8 mouse cellular contexts compared by ENCODE assay signal in the genomic region with DNA sequence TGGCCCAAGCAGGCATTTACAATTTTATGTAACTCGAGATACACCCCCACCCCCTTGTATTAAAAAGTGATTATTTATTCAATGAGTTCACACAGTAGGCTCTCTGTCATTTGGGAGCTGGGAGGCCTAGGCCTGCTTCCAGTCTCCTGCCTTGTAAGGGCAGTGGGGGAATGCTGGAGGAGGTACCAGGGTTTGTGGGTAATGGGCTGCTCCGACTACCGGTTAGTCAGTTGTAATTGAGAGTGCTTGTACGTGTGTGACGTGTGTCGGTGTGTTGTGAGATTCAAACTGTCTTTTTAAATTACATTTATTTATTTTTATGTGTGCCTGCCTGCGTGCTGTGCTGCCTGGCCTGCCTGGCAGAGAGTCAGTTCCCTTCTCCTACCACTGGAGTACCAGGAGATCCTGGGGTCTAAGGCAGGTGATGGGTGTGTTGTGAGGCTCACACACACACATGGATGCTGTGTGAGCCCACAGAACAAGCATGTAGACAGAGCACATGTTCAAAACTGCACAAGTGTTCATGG. TPM values are rescaled to one million over a fixed set of nuclear protein-coding genes. Genes with fewer than 3 reads are reported as not detected.
DNase-seq lines count a peak whose midpoint lies in the region; ATAC-seq and TF ChIP-seq lines count a peak whose summit lies in the region.

No protein-coding gene starts in this region.

- peak overlapping the region; percentile 89 for H3K4me3 ChIP-seq in heart, embryonic 10.5 days
- H3K4me3 ChIP-seq in bone marrow macrophage, adult 2 months (ENCODE audit: insufficient read depth, low read length), result peak overlapping the region; percentile 89; the same call in 1 of the 2 replicates
- H3K4me3 ChIP-seq in forebrain, embryonic 15.5 days, result peak overlapping the region; percentile 91
- H3K4me3 ChIP-seq in neural tube, embryonic 15.5 days (replicated peaks), result peak overlapping the region; percentile 77

- ATAC-seq in forebrain, embryonic 15.5 days (replicated peaks), result no peak
- no peak for ATAC-seq in neural tube, embryonic 15.5 days (ENCODE audit: low FRiP score)
- no peak for ATAC-seq in megakaryocyte progenitor cell, adult 5-6 weeks (replicated peaks; ENCODE audit: poor library complexity)

- no peak for TF ChIP-seq CTCF in bone marrow macrophage, adult 2 months (IDR thresholded peaks at IDR 0.05; ENCODE audit: low read depth, low read length)

- peak overlapping the region; percentile 76 for H3K4me2 ChIP-seq in forebrain, embryonic 15.5 days (replicated peaks)
- peak overlapping the region; percentile 88 for H3K4me2 ChIP-seq in neural tube, embryonic 15.5 days

- H3K36me3 ChIP-seq in heart, embryonic 10.5 days, result no peaks in the 10 kb centered on the region
- no peaks in the 10 kb centered on the region for H3K36me3 ChIP-seq in forebrain, embryonic 15.5 days
- no peaks in the 10 kb centered on the region for H3K36me3 ChIP-seq in neural tube, embryonic 15.5 days

- 44% methylated on average over 7 of the region's 7 CpGs for WGBS in heart, embryonic 10.5 days
- WGBS in forebrain, embryonic 15.5 days, result 14% methylated on average over 7 of the region's 7 CpGs
- WGBS in neural tube, embryonic 15.5 days, result 15% methylated on average over 7 of the region's 7 CpGs

- DNase-seq in heart, embryonic 10.5 days (ENCODE audit: low spot score), result no peak
- DNase-seq in heart, postnatal 4 days, result no peak
- DNase-seq in layer of hippocampus, postnatal 36 days, result peak; percentile 57 to 63
- no peak for DNase-seq in adipocyte (ENCODE audit: low spot score)

- peak overlapping the region; percentile 98 for H3K9ac ChIP-seq in forebrain, embryonic 15.5 days (replicated peaks)
- H3K9ac ChIP-seq in neural tube, embryonic 15.5 days (replicated peaks), result peak overlapping the region; percentile 95

- peak overlapping the region; percentile 98 for H3K27ac ChIP-seq in heart, embryonic 10.5 days
- peak overlapping the region; percentile 96 for H3K27ac ChIP-seq in bone marrow macrophage, adult 2 months (ENCODE audit: insufficient read depth, low read depth, low read length)
- peak overlapping the region; percentile 98 for H3K27ac ChIP-seq in forebrain, embryonic 15.5 days (replicated peaks)
- H3K27ac ChIP-seq in neural tube, embryonic 15.5 days (replicated peaks), result peak overlapping the region; percentile 98

- TF ChIP-seq POLR2A in bone marrow macrophage, adult 2 months (IDR thresholded peaks at IDR 0.05; ENCODE audit: borderline replicate concordance, low read depth, low read length), result no peak

- H3K4me1 ChIP-seq in heart, embryonic 10.5 days, result peaks cover 68% of the 10 kb centered on the region
- H3K4me1 ChIP-seq in bone marrow macrophage, adult 2 months (ENCODE audit: control insufficient read depth, insufficient read depth, low read length), result peaks cover 15% of the 10 kb centered on the region
- H3K4me1 ChIP-seq in forebrain, embryonic 15.5 days, result peaks cover 71% of the 10 kb centered on the region
- peaks cover 71% of the 10 kb centered on the region for H3K4me1 ChIP-seq in neural tube, embryonic 15.5 days

- no peaks in the 10 kb centered on the region for H3K27me3 ChIP-seq in heart, embryonic 10.5 days (ENCODE audit: insufficient read depth, poor library complexity, severe bottlenecking)
- H3K27me3 ChIP-seq in forebrain, embryonic 15.5 days, result no peaks in the 10 kb centered on the region
- H3K27me3 ChIP-seq in neural tube, embryonic 15.5 days (replicated peaks), result no peaks in the 10 kb centered on the region

- no peaks in the 10 kb centered on the region for H3K9me3 ChIP-seq in heart, embryonic 10.5 days
- no peaks in the 10 kb centered on the region for H3K9me3 ChIP-seq in forebrain, embryonic 15.5 days
- no peaks in the 10 kb centered on the region for H3K9me3 ChIP-seq in neural tube, embryonic 15.5 days (replicated peaks)

RNA-seq across cellular contexts. Expression of gene Bahcc1, which starts 3.8 kb away (rescaled TPM):
- 7.7 and 12.9 TPM in 2 replicates for polyA plus RNA-seq in heart, embryonic 10.5 days (2016; fragmentation: Nextera tagmentation; extraction: Ambion mirVana)
- total RNA-seq in heart, postnatal 4 days (2021), result 10 to 100 TPM; 14.1 to 16.5 TPM
- polyA plus RNA-seq in bone marrow macrophage, adult 2 months (2012; ENCODE audit: insufficient read depth, insufficient read length, missing spikeins), result 5.2 and 5.7 TPM in 2 replicates
- 15.4 and 16.1 TPM in 2 replicates for polyA plus RNA-seq in forebrain, embryonic 15.5 days (2015; fragmentation: Nextera tagmentation; extraction: Ambion mirVana)
- total RNA-seq in layer of hippocampus, postnatal 36 days (2021), result 10 to 100 TPM; 19.6 to 20.0 TPM
- polyA plus RNA-seq in neural tube, embryonic 15.5 days (2015; fragmentation: Nextera tagmentation; extraction: Ambion mirVana), result 8.7 and 10.4 TPM in 2 replicates
- total RNA-seq in megakaryocyte progenitor cell, adult 5-6 weeks (2015), result 12.1 and 17.2 TPM in 2 replicates
- 3.9 and 5.4 TPM in 2 replicates for total RNA-seq in megakaryocyte progenitor cell, adult 5-6 weeks (2017)

Comparison
In these comparisons a context has a peak if more than half of its experiments do, and no peak if none do; other contexts are left out.
1. DNase-seq: peak in layer of hippocampus, postnatal 36 days (2 of 2); none in heart, embryonic 10.5 days (single experiment), heart, postnatal 4 days (single experiment) and adipocyte (single experiment).
2. Peak in every context shown above with its lines, with median percentiles within 50 percentile points of each other: H3K27ac ChIP-seq and H3K4me3 ChIP-seq.